Mouse (Mus musculus) kidney, adult 18-20 months (tissue): ENCODE results near the gene Rps11.

ENCODE experiments used
- DNase-seq: peaks from one replicate; pipeline ENCODE4 v3.0.0; 2021

Gene Rps11

DNA sequence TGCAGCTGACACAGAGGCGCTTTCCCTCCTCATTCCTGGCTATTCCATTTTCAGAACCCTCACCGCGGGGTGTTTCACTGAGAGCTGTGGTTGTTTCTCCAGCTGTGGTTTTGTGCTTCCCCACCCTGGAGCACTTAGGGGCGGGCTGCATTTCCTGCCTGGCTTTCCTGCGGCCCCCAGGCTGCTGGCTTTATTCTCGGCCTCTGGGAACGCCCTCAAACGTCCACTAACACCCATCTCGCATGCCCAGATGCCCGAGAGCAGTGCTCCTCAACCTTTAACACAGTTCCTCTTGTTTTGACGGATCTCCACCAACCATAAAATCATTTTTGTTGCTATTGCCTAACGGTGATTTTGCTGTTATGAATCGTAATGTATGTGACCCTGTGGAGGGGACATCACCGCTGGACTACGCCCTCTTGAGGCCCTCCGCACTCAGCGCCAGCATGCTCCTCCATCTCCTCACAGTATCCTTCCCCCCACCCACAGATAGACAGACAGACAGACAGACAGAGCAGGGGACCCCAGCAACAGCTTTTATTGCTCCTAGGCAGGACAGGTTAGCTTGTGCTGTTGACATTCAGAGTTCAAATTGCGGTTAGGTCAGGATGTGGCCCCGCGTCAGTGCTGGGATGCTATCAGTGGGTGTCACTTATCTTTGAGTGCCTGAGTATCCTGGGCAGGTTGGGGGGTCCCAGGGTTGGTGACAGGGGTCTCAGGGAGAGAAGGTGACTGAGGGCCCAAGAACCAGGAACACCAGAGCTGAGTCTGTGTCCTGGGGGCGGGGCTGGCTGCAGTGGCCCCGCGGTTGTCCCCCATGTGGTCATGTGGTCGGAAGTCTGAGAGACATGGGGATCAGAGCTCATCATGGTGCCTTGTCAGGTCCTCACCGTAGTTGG, 41.6 kb downstream of the Rps11 start:
- DNase-seq = peak; percentile 40

- no peak for DNase-seq
Observed at GRCm38 (mm10) chr7:45081016-45081415, 43.2 kb downstream of the Rps11 start.

- peak; percentile 94 for DNase-seq
Observed at GRCm38 (mm10) chr7:45079856-45080255, 44.4 kb downstream of the Rps11 start.

DNA sequence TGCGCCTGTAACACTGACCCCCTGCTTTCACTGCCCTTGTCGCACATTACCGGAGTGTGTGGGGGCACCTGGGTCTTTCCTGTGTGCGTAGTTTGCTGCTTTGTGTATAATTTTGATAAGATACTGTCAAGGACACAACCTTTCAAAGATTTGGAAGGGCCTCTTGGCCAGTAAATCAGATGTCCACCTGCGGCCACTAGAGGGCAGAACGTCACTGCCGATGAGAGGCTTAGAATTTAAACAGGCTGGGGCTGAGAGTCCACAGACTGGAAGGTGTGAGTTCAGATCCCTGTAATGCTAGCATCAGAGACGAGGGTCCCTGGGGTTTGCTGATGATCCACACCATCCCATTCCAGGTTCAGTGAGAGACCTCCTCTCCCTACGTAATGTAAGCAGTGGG, 45.7 kb downstream of the Rps11 start:
- peak; percentile 81 for DNase-seq

- DNase-seq = no peak
Observed at GRCm38 (mm10) chr7:45077829-45078228, 46.4 kb downstream of the Rps11 start.

DNA sequence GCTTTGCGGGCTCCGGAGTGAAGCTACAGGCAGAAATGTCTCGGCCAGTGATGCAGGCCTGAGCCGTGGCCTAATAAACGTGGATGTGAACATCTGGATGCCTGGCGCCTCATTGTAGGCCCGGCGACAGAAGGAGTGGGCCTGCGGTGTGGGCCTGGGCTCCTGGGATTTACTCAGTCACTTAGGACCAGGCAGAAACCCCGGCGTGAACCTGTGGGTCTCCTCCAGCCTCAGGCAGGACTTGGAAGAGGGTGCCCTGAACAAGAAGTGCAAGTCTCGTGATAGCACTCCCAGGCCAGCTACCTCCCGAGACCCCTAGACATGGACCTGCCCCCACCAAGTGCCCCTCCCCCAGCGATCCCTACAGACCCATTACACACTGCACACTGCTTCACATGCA, 46.9 kb downstream of the Rps11 start:
- no peak for DNase-seq

GRCm38 (mm10) chr7:45076501-45076900, 47.7 kb downstream of the Rps11 start:
- DNase-seq = no peak

GRCm38 (mm10) chr7:45075405-45075804, 48.8 kb downstream of the Rps11 start:
- no peak for DNase-seq

DNA sequence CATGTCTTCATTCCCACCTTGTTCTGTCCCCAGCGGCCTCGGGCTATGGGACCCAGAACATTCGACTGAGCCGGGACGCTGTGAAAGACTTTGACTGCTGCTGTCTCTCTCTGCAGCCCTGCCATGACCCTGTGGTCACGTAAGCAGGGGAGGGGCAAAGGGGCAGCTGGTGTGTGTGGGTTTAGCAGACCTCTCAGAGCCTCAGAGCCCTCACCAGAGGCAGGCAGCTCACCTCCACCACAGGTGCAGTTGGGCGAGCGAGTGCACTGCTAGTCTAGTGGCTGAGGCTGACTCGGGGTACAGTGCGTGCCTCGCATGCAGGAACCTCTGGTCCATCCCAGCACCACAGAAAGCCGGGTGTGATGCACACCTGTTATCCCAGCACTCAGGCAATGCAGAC, 50.3 kb downstream of the Rps11 start:
- DNase-seq = no peak

GRCm38 (mm10) chr7:45073171-45073707, 51.0 kb downstream of the Rps11 start:
- DNase-seq = no peak
